12 mouse cellular contexts compared by ENCODE assay signal in the genomic region with DNA sequence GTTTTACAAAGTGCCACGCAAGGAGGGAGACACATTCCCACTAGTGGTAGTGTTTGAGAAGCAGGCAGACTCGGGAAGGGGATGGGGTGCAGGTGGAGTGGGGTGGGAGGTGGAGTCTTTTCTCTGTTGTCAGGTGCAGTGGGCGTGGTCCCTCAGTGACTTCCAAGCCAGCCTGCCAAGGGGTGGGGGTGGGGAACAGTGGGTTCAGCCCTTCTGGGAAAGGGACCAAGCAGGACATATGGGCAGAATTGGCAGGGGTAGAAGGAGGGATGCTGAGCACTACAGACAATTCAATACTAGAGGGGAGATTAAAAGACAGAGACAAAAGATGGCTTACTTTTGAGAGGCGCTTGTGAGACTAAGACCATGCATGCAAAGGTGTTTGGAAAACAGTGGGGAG.
A peak's percentile ranks its signal among the peaks of the same experiment; 100 is the strongest.
DNase-seq lines count a peak whose midpoint lies in the region; ATAC-seq and TF ChIP-seq lines count a peak whose summit lies in the region.
"Had no signal": no experiment of that assay in that cellular context is flagged by ENCODE, and none has a peak within 500 bp of the region (broad histone marks: within the 10 kb centered on the region; RNA-seq: fewer than 3 reads in every experiment).

No protein-coding gene starts in this region.

- TF ChIP-seq CTCF in left cerebral cortex, adult 2 months (IDR thresholded peaks at IDR 0.05) = no peak
- TF ChIP-seq CTCF in cerebellum, adult 2 months (IDR thresholded peaks at IDR 0.05; ENCODE audit: borderline replicate concordance, insufficient read depth, low read depth, low read length) = 0 out of 2 replicates have a peak, but pooled peaks have one; percentile 8

- H3K9me3 ChIP-seq in kidney, embryonic 14.5 days (ENCODE audit: control insufficient read depth, low read length) = no peaks in the 10 kb centered on the region
- H3K9me3 ChIP-seq: heart, embryonic 13.5 days; hindbrain, embryonic 12.5 days; limb, embryonic 15.5 days had no signal

- no peak for TF ChIP-seq POLR2A in cerebellum, adult 2 months (IDR thresholded peaks at IDR 0.05; ENCODE audit: borderline replicate concordance, insufficient read depth, low read length)

- WGBS in cerebellum, adult 2 months = 10% methylated on average over 4 of the region's 4 CpGs
- 89% methylated on average over 4 of the region's 4 CpGs for WGBS in kidney, embryonic 14.5 days

- ATAC-seq in kidney, embryonic 14.5 days (ENCODE audit: low FRiP score, low TSS enrichment) = no peak

- peak overlapping the region; percentile 40 for H3K27ac ChIP-seq in left cerebral cortex, adult 2 months
- H3K27ac ChIP-seq in cerebellum, adult 2 months (ENCODE audit: insufficient read depth, low read length) = peak overlapping the region; percentile 84
- H3K27ac ChIP-seq in kidney, embryonic 14.5 days (ENCODE audit: low read depth, low read length) = no peak overlapping the region
- H3K27ac ChIP-seq: heart, embryonic 13.5 days; hindbrain, embryonic 12.5 days; limb, embryonic 15.5 days had no signal

- H3K4me2 ChIP-seq in kidney, embryonic 14.5 days (replicated peaks; ENCODE audit: low read depth, low read length) = no peak overlapping the region
- H3K4me2 ChIP-seq: heart, embryonic 13.5 days; hindbrain, embryonic 12.5 days; limb, embryonic 15.5 days; lung, embryonic 14.5 days had no signal

- peak in 1 of 2 experiments; percentile 59 for DNase-seq in left cerebral cortex, adult 2 months (ENCODE audit: extremely low spot score in 1 of 2, low spot score in 2 of 2)
- DNase-seq in left cerebral cortex, adult 11 months (ENCODE audit: low spot score) = no peak
- DNase-seq in brain, adult 2 months (ENCODE audit: low read depth, low spot score) = peak; percentile 98
- DNase-seq in cerebellum, adult 2 months = peak; percentile 93 to 97
- DNase-seq in layer of hippocampus, adult 8-10 months (ENCODE audit: low spot score in 2 of 2) = peak; percentile 68 to 75
- no peak for DNase-seq in spleen, postnatal 14 days (ENCODE audit: low spot score in 2 of 2)
- DNase-seq: lung, embryonic 14.5 days had no signal

- H3K4me3 ChIP-seq in left cerebral cortex, adult 2 months = no peak overlapping the region
- H3K4me3 ChIP-seq in cerebellum, adult 2 months (replicated peaks; ENCODE audit: insufficient read depth, low read depth, low read length) = peak overlapping the region; percentile 35
- no peak overlapping the region for H3K4me3 ChIP-seq in kidney, embryonic 14.5 days (ENCODE audit: low read length)
- H3K4me3 ChIP-seq: heart, embryonic 13.5 days; hindbrain, embryonic 12.5 days; limb, embryonic 15.5 days; myocyte had no signal

- H3K4me1 ChIP-seq in cerebellum, adult 2 months (ENCODE audit: control insufficient read depth, insufficient read depth, low read length) = peaks cover 55% of the 10 kb centered on the region
- H3K4me1 ChIP-seq in kidney, embryonic 14.5 days (ENCODE audit: control insufficient read depth, insufficient read depth, low read length) = no peaks in the 10 kb centered on the region

- no peak overlapping the region for H3K9ac ChIP-seq in kidney, embryonic 14.5 days (ENCODE audit: low read depth, low read length)
- H3K9ac ChIP-seq: heart, embryonic 13.5 days; hindbrain, embryonic 12.5 days; limb, embryonic 15.5 days; lung, embryonic 14.5 days had no signal

- no peaks in the 10 kb centered on the region for H3K36me3 ChIP-seq in kidney, embryonic 14.5 days (ENCODE audit: control insufficient read depth, insufficient read depth, low read length)
- H3K36me3 ChIP-seq: heart, embryonic 13.5 days; hindbrain, embryonic 12.5 days; limb, embryonic 15.5 days had no signal

- intact Hi-C loops in left cerebral cortex, adult 2 months (cut with DNase I) = no loop called here

- no peaks in the 10 kb centered on the region for H3K27me3 ChIP-seq in cerebellum, adult 2 months (ENCODE audit: control insufficient read depth, insufficient read depth, low read length)
- no peaks in the 10 kb centered on the region for H3K27me3 ChIP-seq in kidney, embryonic 14.5 days (ENCODE audit: control insufficient read depth, insufficient read depth, low read length)
- H3K27me3 ChIP-seq: heart, embryonic 13.5 days; hindbrain, embryonic 12.5 days; limb, embryonic 15.5 days had no signal

Comparison
In these comparisons a context has a peak if more than half of its experiments do, and no peak if none do; other contexts are left out.
1. DNase-seq: peak in brain, adult 2 months (single experiment), cerebellum, adult 2 months (2 of 2) and layer of hippocampus, adult 8-10 months (2 of 2); none in left cerebral cortex, adult 11 months (single experiment) and spleen, postnatal 14 days (0 of 2).